Mouse (Mus musculus): Measurements from ENCODE around the gene Cdk2ap2.

DNA sequence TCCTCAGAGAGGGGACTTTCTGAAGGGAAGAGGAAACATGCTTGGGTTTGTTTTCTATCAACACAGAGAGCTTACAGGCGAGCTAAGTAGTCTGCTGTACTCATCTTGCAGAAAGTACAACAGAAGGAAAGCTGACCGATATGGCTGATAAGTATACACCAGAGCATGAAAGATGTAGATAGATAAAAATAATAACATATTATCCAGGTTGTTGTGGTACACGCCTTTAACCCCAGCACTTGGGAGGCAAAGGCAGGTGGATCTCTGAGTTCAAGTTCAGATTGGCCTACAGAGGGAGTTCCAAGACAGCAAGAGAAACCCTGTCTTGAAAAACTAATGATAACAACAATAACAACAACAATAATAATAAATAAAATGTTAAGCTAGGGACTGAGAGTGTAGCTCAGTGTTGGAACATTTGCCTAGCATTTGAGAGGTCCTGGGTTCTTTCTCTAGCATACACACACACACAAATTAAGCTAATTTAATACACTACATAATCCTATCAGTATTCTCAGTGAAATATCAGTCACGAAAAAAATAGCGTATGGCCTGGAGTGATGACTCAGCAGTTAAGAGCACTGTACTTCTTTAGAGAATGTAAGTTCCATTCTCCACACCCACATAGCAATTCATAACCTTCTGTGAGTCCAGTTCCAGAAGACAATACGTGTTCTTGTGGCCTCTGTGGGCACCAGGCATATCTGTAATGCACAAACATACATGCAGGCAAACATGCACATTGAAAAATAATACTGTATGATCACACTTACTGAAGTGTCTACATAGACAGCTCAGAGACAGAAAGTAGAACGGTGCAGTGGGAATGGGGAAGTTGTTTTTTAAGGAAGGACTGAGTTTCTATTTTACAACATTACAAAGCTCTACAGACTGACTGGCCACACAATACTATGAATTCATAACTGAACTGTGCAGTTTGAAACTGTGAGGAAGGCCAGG is 25.7 kb downstream of the Cdk2ap2 start:
- TF ChIP-seq CTCF (IDR thresholded peaks at IDR 0.05; ENCODE audit: extremely low read depth, insufficient read depth, low read length), result no peak
- TF ChIP-seq POLR2A (IDR thresholded peaks at IDR 0.05; ENCODE audit: extremely low read depth, insufficient read depth, low read length), result no peak
